Mouse (Mus musculus) embryonic fibroblast, embryonic 13.5 days (primary cell): ENCODE results near the gene Gm10645. TPM values are rescaled to one million over a fixed set of nuclear protein-coding genes. Genes with fewer than 3 reads are reported as not detected.

Experiments used
- H3K27ac ChIP-seq: 2 replicates; pipeline ENCODE4 v1.5.1; 2012; ENCODE audit warnings: low read length, control low read depth, inconsistent platforms; ENCODE audit not compliant: insufficient read depth
- H3K4me1 ChIP-seq: 2 replicates; pipeline ENCODE4 v1.6.1; 2011; ENCODE audit warnings: low read length; ENCODE audit not compliant: control insufficient read depth, insufficient read depth
- H3K4me3 ChIP-seq: 2 replicates; pipeline ENCODE4 v1.5.1; 2011; ENCODE audit warnings: mild to moderate bottlenecking, control low read depth, low read length; ENCODE audit not compliant: insufficient read depth
- CTCF ChIP-seq: IDR thresholded peaks from 2 replicates; pipeline ENCODE4 v1.5.1; 2011; ENCODE audit warnings: mild to moderate bottlenecking, control low read depth, low read length, moderate library complexity, borderline replicate concordance; ENCODE audit not compliant: insufficient read depth
- POLR2A ChIP-seq: IDR thresholded peaks from 2 replicates; pipeline ENCODE4 v1.6.1; 2011; ENCODE audit warnings: low read depth, mild to moderate bottlenecking, control low read depth, low read length, moderate library complexity
- polyA plus RNA-seq: library from polyadenylated mRNA; stranded (reverse); fragments of >200 nt; gene quantifications from 2 replicates; pipeline ENCODE4 v1.2.4, GENCODE M21; 2011; ENCODE audit warnings: low read depth; ENCODE audit not compliant: missing spikeins, insufficient read length

Gene Gm10645
- 0.45 TPM in 1 of 2 replicates, not detected in the other for polyA plus RNA-seq

GRCm38 (mm10) chr8:83165931-83166867 is at the start of gene Gm10645:
Gm10645 (minus strand) TSS chr8:83166170.
- no peaks in the 10 kb centered on the region for H3K4me1 ChIP-seq
- H3K4me3 ChIP-seq = peak within 1 kb of the TSS; percentile 58
- no peak within 1 kb of the TSS for H3K27ac ChIP-seq
- no peak; the same call in 1 of the 2 replicates for TF ChIP-seq POLR2A
- no peak for TF ChIP-seq CTCF

GRCm38 (mm10) chr8:83215065-83215464 is 49.1 kb upstream of the Gm10645 start:
- H3K4me1 ChIP-seq = no peaks in the 10 kb centered on the region
- no peak for TF ChIP-seq POLR2A
- TF ChIP-seq CTCF = no peak
- no peak overlapping the region for H3K4me3 ChIP-seq
- no peak overlapping the region for H3K27ac ChIP-seq

- no peak for TF ChIP-seq CTCF
- Histone ChIP-seq H3K4me1 (no peaks in the 10 kb centered on the region), H3K27ac (no peak overlapping the region), H3K4me3 (no peak overlapping the region)
These were observed 44.7 kb upstream of the Gm10645 start for GRCm38 (mm10) chr8:83210676-83211075.

DNA sequence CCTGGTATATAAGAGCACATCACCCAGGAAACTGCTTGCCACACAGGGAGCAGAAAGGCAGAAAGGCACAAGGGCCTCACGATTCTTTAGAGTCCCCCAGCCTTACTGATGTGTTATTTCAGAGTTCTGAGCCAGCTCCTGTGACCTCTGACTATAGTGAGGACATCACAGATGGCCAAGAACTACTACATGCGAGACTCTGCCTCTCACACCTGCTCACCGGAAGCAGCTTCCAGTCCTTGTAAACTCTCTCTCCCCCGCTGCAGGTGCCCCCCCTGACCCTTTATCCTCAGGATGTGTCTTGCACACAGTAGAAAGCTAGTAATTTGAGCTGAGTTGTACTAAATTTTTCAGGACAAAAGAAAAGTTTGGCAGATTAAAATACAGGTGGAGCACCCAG is 43.6 kb upstream of the Gm10645 start:
- no peaks in the 10 kb centered on the region for H3K4me1 ChIP-seq
- no peak for TF ChIP-seq CTCF
- no peak for TF ChIP-seq POLR2A
- no peak overlapping the region for H3K4me3 ChIP-seq
- H3K27ac ChIP-seq = no peak overlapping the region

- Histone ChIP-seq H3K27ac (no peak overlapping the region), H3K4me1 (no peaks in the 10 kb centered on the region), H3K4me3 (no peak overlapping the region)
- TF ChIP-seq POLR2A (no peak), CTCF (no peak)
These were observed 39.9 kb upstream of the Gm10645 start for GRCm38 (mm10) chr8:83205907-83206306.

- no peak overlapping the region for H3K4me3 ChIP-seq
- H3K4me1 ChIP-seq = no peaks in the 10 kb centered on the region
- H3K27ac ChIP-seq = no peak overlapping the region
- TF ChIP-seq CTCF = no peak
These were observed 37.0 kb upstream of the Gm10645 start for GRCm38 (mm10) chr8:83202946-83203345.

DNA sequence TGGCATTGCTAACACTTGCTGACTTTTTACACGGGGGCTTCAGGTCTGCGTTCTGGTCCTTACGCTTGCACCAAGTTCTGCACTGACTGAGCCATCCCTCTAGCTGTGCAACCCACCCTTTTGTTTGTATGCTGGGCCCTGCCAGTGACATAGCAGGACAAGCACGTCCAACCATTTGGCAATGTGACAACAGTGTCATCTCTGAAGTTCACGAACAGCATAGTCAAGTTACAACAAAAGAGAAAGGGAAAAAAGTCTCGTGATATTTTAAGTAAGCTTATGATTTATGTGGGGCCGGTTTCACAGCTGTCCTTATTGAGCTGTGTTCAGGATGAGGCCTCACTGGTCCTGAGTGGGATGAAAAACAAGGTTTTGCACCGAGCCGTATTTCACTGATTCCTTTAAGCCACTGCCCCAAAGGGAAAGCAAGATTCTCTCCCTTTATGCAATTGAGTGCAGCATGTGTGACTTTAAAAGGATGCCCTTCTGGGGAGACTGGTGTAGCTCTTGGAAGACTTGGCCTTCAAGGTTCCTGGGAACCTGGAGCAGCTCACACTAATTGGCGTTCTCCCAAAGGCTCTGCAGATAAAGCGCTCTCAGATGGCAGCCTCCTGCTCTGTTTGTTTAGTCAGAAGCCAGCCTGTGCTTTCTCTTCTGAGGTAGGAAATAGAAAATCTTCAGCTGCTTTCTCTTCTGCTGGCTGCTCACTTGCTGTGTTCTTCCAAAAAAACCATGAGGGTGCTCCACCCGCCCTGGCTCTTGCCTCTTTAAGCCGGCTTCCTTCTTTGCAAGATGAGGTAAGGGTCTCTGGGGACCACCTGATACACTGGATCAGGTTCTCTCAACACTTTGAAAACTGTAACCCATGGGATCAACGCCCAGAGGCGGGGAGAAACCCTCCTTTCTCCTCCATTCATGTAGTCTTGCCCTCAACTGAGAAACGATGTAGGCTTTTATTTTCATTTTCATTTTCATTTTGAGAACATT is 34.5 kb upstream of the Gm10645 start:
- Histone ChIP-seq H3K4me3 (no peak overlapping the region), H3K27ac (no peak overlapping the region), H3K4me1 (no peaks in the 10 kb centered on the region)
- TF ChIP-seq POLR2A (no peak), CTCF (no peak)

DNA sequence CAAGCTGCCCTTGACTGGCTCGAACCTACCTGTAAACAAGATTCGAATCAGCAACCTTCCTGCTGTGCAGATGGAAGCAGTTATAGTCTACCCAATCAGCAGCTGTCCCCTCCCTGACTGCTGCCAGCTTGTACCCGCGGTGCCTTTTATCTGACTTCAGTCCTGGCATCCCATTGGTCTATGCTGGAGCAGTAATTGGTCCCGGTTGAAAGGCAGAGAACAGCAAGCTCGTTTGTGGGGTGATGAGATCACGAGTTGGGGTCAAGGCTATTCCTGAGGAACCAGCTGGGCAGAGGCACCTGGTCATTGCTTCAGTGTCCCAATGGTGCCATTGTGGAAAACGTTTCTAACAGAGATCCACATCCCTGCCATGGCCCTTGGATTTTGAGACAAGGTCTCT is 33.7 kb upstream of the Gm10645 start:
- Histone ChIP-seq H3K4me3 (no peak overlapping the region), H3K27ac (no peak overlapping the region), H3K4me1 (no peaks in the 10 kb centered on the region)
- TF ChIP-seq CTCF (no peak), POLR2A (no peak)

- H3K4me3 ChIP-seq = no peak overlapping the region
- H3K4me1 ChIP-seq = no peaks in the 10 kb centered on the region
- H3K27ac ChIP-seq = no peak overlapping the region
- TF ChIP-seq POLR2A (no peak), CTCF (no peak)
These were observed 30.1 kb upstream of the Gm10645 start for GRCm38 (mm10) chr8:83196088-83196487.

DNA sequence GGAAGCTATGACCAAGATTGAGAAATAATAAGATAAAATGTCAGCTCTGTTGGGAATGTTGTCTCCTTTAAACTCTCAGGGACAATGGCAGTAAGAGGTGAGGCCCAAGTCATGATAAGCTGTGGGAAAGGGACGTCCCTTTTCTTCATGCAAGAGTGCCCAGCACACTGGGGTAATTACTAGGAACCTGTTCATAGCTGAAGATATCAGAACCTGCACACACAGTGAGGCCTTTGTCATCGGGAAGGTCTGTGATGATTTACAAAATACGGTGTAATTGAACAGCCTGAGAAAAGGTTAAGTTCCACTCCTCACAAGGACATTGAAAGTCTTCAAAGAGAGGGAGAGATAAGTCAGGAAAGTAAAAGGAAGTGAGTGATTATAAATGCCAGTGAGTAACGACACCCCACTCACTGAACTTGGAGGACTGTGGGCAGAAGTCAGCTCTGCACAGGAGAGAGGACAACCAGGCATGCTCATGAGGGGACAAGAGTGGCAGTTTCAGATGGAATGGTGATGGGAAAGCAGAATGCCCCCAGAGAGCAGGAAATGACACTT is 23.6 kb upstream of the Gm10645 start:
- Histone ChIP-seq H3K4me1 (no peaks in the 10 kb centered on the region), H3K27ac (no peak overlapping the region), H3K4me3 (no peak overlapping the region)
- TF ChIP-seq POLR2A = no peak
- TF ChIP-seq CTCF = no peak
